Mouse (Mus musculus): ENCODE data around the gene Rab36. TPM values are rescaled to one million over a fixed set of nuclear protein-coding genes. Genes with fewer than 3 reads are reported as not detected.

Gene Rab36
- polyA plus RNA-seq, 2 experiments = 0.70 to 2.0 TPM

DNA sequence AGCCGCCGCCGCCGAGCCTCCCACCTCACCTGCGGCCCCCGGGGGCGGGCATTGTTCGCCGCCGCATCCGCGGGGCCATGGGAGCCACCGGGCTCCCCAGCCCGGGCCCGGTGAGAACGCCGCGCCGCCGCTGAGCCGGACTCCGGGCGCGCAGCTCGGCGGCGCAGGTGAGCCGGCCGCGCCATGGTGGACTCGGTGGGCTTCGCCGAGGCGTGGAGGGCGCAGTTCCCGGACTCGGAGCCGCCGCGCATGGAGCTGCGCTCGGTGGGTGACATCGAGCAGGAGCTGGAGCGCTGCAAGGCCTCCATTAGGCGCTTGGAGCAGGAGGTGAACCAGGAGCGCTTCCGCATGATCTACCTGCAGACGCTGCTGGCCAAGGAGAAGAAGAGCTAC, 24.0 kb downstream of the Rab36 start:
- H3K36me3 ChIP-seq (replicated peaks; ENCODE audit: control insufficient read depth, insufficient read depth, low read depth) = no peaks in the 10 kb centered on the region
- H3K4me1 ChIP-seq (replicated peaks; ENCODE audit: control insufficient read depth in 2 of 2, insufficient read depth in 2 of 2, low read length in 1 of 2) = peaks cover 2 to 36% of the 10 kb centered on the region in 2 experiments; a peak in 3 of 4 replicates
- H3K27ac ChIP-seq = no peak overlapping the region
- H3K27me3 ChIP-seq (ENCODE audit: control insufficient read depth, insufficient read depth, low read length) = peaks cover 34% of the 10 kb centered on the region
- H3K4me3 ChIP-seq (ENCODE audit: insufficient read depth in 1 of 2, low read depth in 2 of 2, low read length in 2 of 2) = peak overlapping the region; percentile 61 to 69
- under 1% methylated on average over 46 of the region's 48 CpGs for WGBS (ENCODE audit: insufficient replicate concordance)
- H3K9ac ChIP-seq (replicated peaks) = peak overlapping the region; percentile 9; the same call in 1 of the 2 replicates
- no peaks in the 10 kb centered on the region for H3K9me3 ChIP-seq (ENCODE audit: control insufficient read depth, low read length)
- DNase-seq (ENCODE audit: low read depth in 3 of 3, low spot score in 3 of 3) (no peak), ATAC-seq (ENCODE audit: insufficient read depth) (no peak)
- TF ChIP-seq EP300 (IDR thresholded peaks at IDR 0.05; ENCODE audit: low read depth) = no peak
- no peak for TF ChIP-seq CTCF (IDR thresholded peaks at IDR 0.05; ENCODE audit: low read depth)
- peak overlapping the region; percentile 69 for H3K4me2 ChIP-seq (ENCODE audit: low read depth)

DNA sequence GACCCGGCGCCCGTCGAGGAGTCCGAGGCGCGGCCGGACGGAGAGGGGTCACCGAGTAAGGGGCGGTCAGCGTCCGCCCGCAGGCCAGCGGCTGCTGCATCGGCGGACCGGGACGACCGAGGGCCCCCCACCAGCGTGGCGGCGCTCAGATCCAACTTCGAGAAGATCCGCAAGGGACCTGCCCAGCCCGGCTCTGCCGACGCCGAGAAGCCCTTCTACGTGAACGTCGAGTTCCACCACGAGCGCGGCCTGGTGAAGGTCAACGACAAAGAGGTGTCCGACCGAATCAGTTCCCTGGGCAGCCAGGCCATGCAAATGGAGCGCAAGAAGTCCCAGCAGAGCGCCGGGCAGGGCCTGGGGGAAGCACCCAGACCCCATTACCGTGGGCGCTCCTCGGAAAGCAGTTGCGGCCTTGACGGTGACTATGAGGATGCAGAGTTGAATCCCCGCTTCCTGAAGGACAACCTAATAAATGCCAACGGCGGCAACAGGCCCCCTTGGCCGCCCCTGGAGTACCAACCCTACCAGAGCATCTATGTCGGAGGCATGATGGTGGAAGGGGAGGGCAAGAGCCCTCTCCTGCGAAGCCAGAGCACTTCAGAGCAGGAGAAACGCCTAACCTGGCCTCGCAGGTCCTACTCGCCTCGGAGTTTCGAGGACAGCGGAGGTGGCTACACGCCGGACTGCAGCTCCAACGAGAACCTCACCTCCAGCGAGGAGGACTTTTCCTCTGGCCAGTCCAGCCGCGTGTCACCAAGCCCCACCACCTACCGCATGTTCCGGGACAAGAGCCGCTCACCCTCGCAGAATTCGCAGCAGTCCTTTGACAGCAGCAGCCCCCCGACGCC, 24.7 kb downstream of the Rab36 start:
- no peaks in the 10 kb centered on the region for H3K36me3 ChIP-seq (replicated peaks; ENCODE audit: control insufficient read depth, insufficient read depth, low read depth)
- H3K4me3 ChIP-seq (ENCODE audit: insufficient read depth in 1 of 2, low read depth in 2 of 2, low read length in 2 of 2) = peak overlapping the region; percentile 11 to 61
- H3K9ac ChIP-seq (replicated peaks) = no peak overlapping the region
- WGBS (ENCODE audit: insufficient replicate concordance) = 3% methylated on average over 71 of the region's 71 CpGs
- no peak for ATAC-seq (ENCODE audit: insufficient read depth)
- H3K27me3 ChIP-seq (ENCODE audit: control insufficient read depth, insufficient read depth, low read length) = peaks cover 34% of the 10 kb centered on the region
- no peaks in the 10 kb centered on the region for H3K9me3 ChIP-seq (ENCODE audit: control insufficient read depth, low read length)
- TF ChIP-seq CTCF (IDR thresholded peaks at IDR 0.05; ENCODE audit: low read depth) (no peak), EP300 (IDR thresholded peaks at IDR 0.05; ENCODE audit: low read depth) (no peak)
- H3K27ac ChIP-seq = no peak overlapping the region
- peaks cover 0 to 29% of the 10 kb centered on the region in 2 experiments; a peak in 3 of 4 replicates for H3K4me1 ChIP-seq (replicated peaks; ENCODE audit: control insufficient read depth in 2 of 2, insufficient read depth in 2 of 2, low read length in 1 of 2)
- no peak for DNase-seq (ENCODE audit: low read depth in 3 of 3, low spot score in 3 of 3)
- peak overlapping the region; percentile 69 for H3K4me2 ChIP-seq (ENCODE audit: low read depth)

- H3K27me3 ChIP-seq (ENCODE audit: control insufficient read depth, insufficient read depth, low read length) = peaks cover 34% of the 10 kb centered on the region
- no peaks in the 10 kb centered on the region for H3K9me3 ChIP-seq (ENCODE audit: control insufficient read depth, low read length)
- no peak for TF ChIP-seq EP300 (IDR thresholded peaks at IDR 0.05; ENCODE audit: low read depth)
- TF ChIP-seq CTCF (IDR thresholded peaks at IDR 0.05; ENCODE audit: low read depth) = no peak
- DNase-seq (ENCODE audit: low read depth in 3 of 3, low spot score in 3 of 3) (no peak), ATAC-seq (ENCODE audit: insufficient read depth) (no peak)
- no peak overlapping the region for H3K9ac ChIP-seq (replicated peaks)
- no peaks in the 10 kb centered on the region for H3K36me3 ChIP-seq (replicated peaks; ENCODE audit: control insufficient read depth, insufficient read depth, low read depth)
- H3K4me2 ChIP-seq (ENCODE audit: low read depth) = peak overlapping the region; percentile 69
- H3K4me1 ChIP-seq (replicated peaks; ENCODE audit: control insufficient read depth in 2 of 2, insufficient read depth in 2 of 2, low read length in 1 of 2) = peaks cover 0 to 23% of the 10 kb centered on the region in 2 experiments; a peak in 3 of 4 replicates
- H3K4me3 ChIP-seq (ENCODE audit: insufficient read depth in 1 of 2, low read depth in 2 of 2, low read length in 2 of 2) = peak overlapping the region; percentile 11 to 61
- no peak overlapping the region for H3K27ac ChIP-seq
- WGBS (ENCODE audit: insufficient replicate concordance) = 14% methylated on average over 6 of the region's 6 CpGs
These were observed 25.3 kb downstream of the Rab36 start for GRCm38 (mm10) chr10:75062189-75062561.

GRCm38 (mm10) chr10:75062621-75063020, 25.8 kb downstream of the Rab36 start:
- peaks cover 0 to 22% of the 10 kb centered on the region in 2 experiments; a peak in 3 of 4 replicates for H3K4me1 ChIP-seq (replicated peaks; ENCODE audit: control insufficient read depth in 2 of 2, insufficient read depth in 2 of 2, low read length in 1 of 2)
- no peaks in the 10 kb centered on the region for H3K36me3 ChIP-seq (replicated peaks; ENCODE audit: control insufficient read depth, insufficient read depth, low read depth)
- no peaks in the 10 kb centered on the region for H3K9me3 ChIP-seq (ENCODE audit: control insufficient read depth, low read length)
- H3K4me3 ChIP-seq (ENCODE audit: insufficient read depth in 1 of 2, low read depth in 2 of 2, low read length in 2 of 2) = peak overlapping the region; percentile 11 to 61; a peak in 3 of 4 replicates
- H3K9ac ChIP-seq (replicated peaks) = no peak overlapping the region
- TF ChIP-seq EP300 (IDR thresholded peaks at IDR 0.05; ENCODE audit: low read depth) (no peak), CTCF (IDR thresholded peaks at IDR 0.05; ENCODE audit: low read depth) (no peak)
- DNase-seq (ENCODE audit: low read depth in 3 of 3, low spot score in 3 of 3) (no peak), ATAC-seq (ENCODE audit: insufficient read depth) (no peak)
- peaks cover 34% of the 10 kb centered on the region for H3K27me3 ChIP-seq (ENCODE audit: control insufficient read depth, insufficient read depth, low read length)
- H3K27ac ChIP-seq = no peak overlapping the region
- 32% methylated on average over 6 of the region's 6 CpGs for WGBS (ENCODE audit: insufficient replicate concordance)
- H3K4me2 ChIP-seq (ENCODE audit: low read depth) = peak overlapping the region; percentile 69

GRCm38 (mm10) chr10:75063301-75063965, 26.6 kb downstream of the Rab36 start:
- no peak overlapping the region for H3K9ac ChIP-seq (replicated peaks)
- H3K4me2 ChIP-seq (ENCODE audit: low read depth) = peak overlapping the region; percentile 69
- peaks cover 34% of the 10 kb centered on the region for H3K27me3 ChIP-seq (ENCODE audit: control insufficient read depth, insufficient read depth, low read length)
- peaks cover 0 to 17% of the 10 kb centered on the region in 2 experiments; a peak in 3 of 4 replicates for H3K4me1 ChIP-seq (replicated peaks; ENCODE audit: control insufficient read depth in 2 of 2, insufficient read depth in 2 of 2, low read length in 1 of 2)
- H3K9me3 ChIP-seq (ENCODE audit: control insufficient read depth, low read length) = no peaks in the 10 kb centered on the region
- no peaks in the 10 kb centered on the region for H3K36me3 ChIP-seq (replicated peaks; ENCODE audit: control insufficient read depth, insufficient read depth, low read depth)
- no peak overlapping the region; a peak in 1 of 4 replicates for H3K4me3 ChIP-seq (ENCODE audit: insufficient read depth in 1 of 2, low read depth in 2 of 2, low read length in 2 of 2)
- no peak overlapping the region for H3K27ac ChIP-seq
- WGBS (ENCODE audit: insufficient replicate concordance) = 46% methylated on average over 12 of the region's 12 CpGs
- DNase-seq (ENCODE audit: low read depth in 3 of 3, low spot score in 3 of 3) (no peak), ATAC-seq (ENCODE audit: insufficient read depth) (no peak)
- TF ChIP-seq CTCF (IDR thresholded peaks at IDR 0.05; ENCODE audit: low read depth) (no peak), EP300 (IDR thresholded peaks at IDR 0.05; ENCODE audit: low read depth) (no peak)

All from liver, embryonic 14.5 days (tissue).